Mouse (Mus musculus) CH12.LX (cell line): ENCODE data around the gene Dgcr2. TPM values are rescaled to one million over a fixed set of nuclear protein-coding genes. Genes with fewer than 3 reads are reported as not detected.
A peak's percentile ranks its signal among the peaks of the same experiment; 100 is the strongest.

Experiments
- DNase-seq: peaks from one replicate; pipeline ENCODE4 v3.0.0-alpha.2; 2013; ENCODE audit errors: extremely low read depth
- H3K27ac ChIP-seq: 2 replicates; pipeline ENCODE4 v1.5.1; 2012; ENCODE audit warnings: low read depth, mild to moderate bottlenecking, control low read depth, moderate library complexity; ENCODE audit not compliant: insufficient read depth
- H3K27me3 ChIP-seq: replicated peaks from 2 replicates; pipeline ENCODE3; 2012; ENCODE audit warnings: inconsistent platforms
- H3K36me3 ChIP-seq, 2 experiments: replicated peaks in 1 of 2; 2 replicates each; pipeline versions ENCODE3 to v1.6.1; 2012; ENCODE audit warnings: inconsistent platforms in 1 of 2, low read length in 1 of 2, mild to moderate bottlenecking in 1 of 2, mixed read lengths in 1 of 2, moderate library complexity in 1 of 2; ENCODE audit not compliant: control insufficient read depth in 1 of 2, insufficient read depth in 1 of 2
- H3K4me1 ChIP-seq, 2 experiments: 2 replicates each; pipeline ENCODE4 v1.6.1; 2012; ENCODE audit warnings: inconsistent platforms in 1 of 2, moderate library complexity in 1 of 2; ENCODE audit not compliant: insufficient read depth in 2 of 2, control insufficient read depth in 1 of 2
- H3K4me2 ChIP-seq: 2 replicates; pipeline ENCODE4 v1.6.1; 2012; ENCODE audit warnings: low read depth, mild to moderate bottlenecking, control low read depth; ENCODE audit not compliant: poor library complexity, insufficient read depth, severe bottlenecking
- H3K4me3 ChIP-seq, 3 experiments: fragments of 150-350 bp in 1 of 3; sonication (generic) in 1 of 3; replicated peaks in 1 of 3; 2 replicates each; pipeline versions ENCODE3 to v1.5.1; 2011 to 2012; ENCODE audit warnings: low read depth in 2 of 3, low read length in 2 of 3, mild to moderate bottlenecking in 2 of 3, moderate library complexity in 2 of 3, control low read depth in 1 of 3, improper control_type of control experiment in 1 of 3, inconsistent platforms in 1 of 3, mixed read lengths in 1 of 3; ENCODE audit not compliant: poor library complexity in 1 of 3
- H3K79me2 ChIP-seq: replicated peaks from 2 replicates; pipeline ENCODE4 v1.6.1; 2012; ENCODE audit warnings: mild to moderate bottlenecking, moderate library complexity; ENCODE audit not compliant: control insufficient read depth, poor library complexity, insufficient read depth, severe bottlenecking; ENCODE audit errors: extremely low read depth
- H3K9ac ChIP-seq: 2 replicates; pipeline ENCODE4 v1.6.1; 2012; ENCODE audit warnings: low read depth, mild to moderate bottlenecking, control low read depth, moderate library complexity; ENCODE audit not compliant: insufficient read depth
- H3K9me3 ChIP-seq: replicated peaks from 2 replicates; pipeline ENCODE3; 2012; ENCODE audit warnings: low read length, inconsistent platforms, mixed read lengths
- BHLHE40 ChIP-seq: IDR thresholded peaks from 2 replicates; pipeline ENCODE4 v1.6.1; 2011; ENCODE audit warnings: mild to moderate bottlenecking, low read depth, low read length, improper control_type of control experiment
- CTCF ChIP-seq, 2 experiments: IDR thresholded peaks in 1 of 2; conservative IDR thresholded peaks in 1 of 2; 2 replicates each; pipeline ENCODE4 v1.5.1; 2011 to 2012; ENCODE audit warnings: low read depth in 2 of 2, low read length in 2 of 2, improper control_type of control experiment in 1 of 2, inconsistent platforms in 1 of 2, mild to moderate bottlenecking in 1 of 2, moderate library complexity in 1 of 2
- E2F4 ChIP-seq: IDR thresholded peaks from 2 replicates; pipeline ENCODE4 v1.6.1; 2011; ENCODE audit warnings: low read depth, low read length, improper control_type of control experiment; ENCODE audit not compliant: insufficient replicate concordance
- EP300 ChIP-seq: IDR thresholded peaks from 2 replicates; pipeline ENCODE4 v1.6.1; 2011; ENCODE audit warnings: low read length, improper control_type of control experiment
- ETS1 ChIP-seq: conservative IDR thresholded peaks from 2 replicates; pipeline ENCODE4 v1.6.1; 2012; ENCODE audit warnings: low read depth, mild to moderate bottlenecking, inconsistent platforms, low read length, improper control_type of control experiment, moderate library complexity
- KAT2A ChIP-seq: IDR thresholded peaks from 2 replicates; pipeline ENCODE4 v1.6.1; 2012; ENCODE audit warnings: low read length, improper control_type of control experiment, inconsistent platforms; ENCODE audit not compliant: insufficient replicate concordance
- MAX ChIP-seq: IDR thresholded peaks from 2 replicates; pipeline ENCODE4 v1.6.1; 2011; ENCODE audit warnings: low read length, improper control_type of control experiment
- MXI1 ChIP-seq: IDR thresholded peaks from 2 replicates; pipeline ENCODE4 v1.6.1; 2011; ENCODE audit warnings: mild to moderate bottlenecking, low read depth, low read length, improper control_type of control experiment
- NRF1 ChIP-seq: IDR thresholded peaks from 2 replicates; pipeline ENCODE4 v1.6.1; 2014; ENCODE audit warnings: low read depth, mild to moderate bottlenecking, inconsistent platforms, low read length, improper control_type of control experiment, moderate library complexity
- POLR2A ChIP-seq: IDR thresholded peaks from 2 replicates; pipeline ENCODE4 v1.6.1; 2011; ENCODE audit warnings: low read depth, mild to moderate bottlenecking, improper control_type of control experiment, low read length
- POLR2AphosphoS2 ChIP-seq: IDR thresholded peaks from 2 replicates; pipeline ENCODE4 v1.6.1; 2011; ENCODE audit warnings: low read depth, low read length, improper control_type of control experiment
- RAD21 ChIP-seq: IDR thresholded peaks from 2 replicates; pipeline ENCODE4 v1.6.1; 2011; ENCODE audit warnings: low read depth, mild to moderate bottlenecking, low read length, improper control_type of control experiment, moderate library complexity
- RCOR1 ChIP-seq: conservative IDR thresholded peaks from 2 replicates; pipeline ENCODE4 v1.6.1; 2012; ENCODE audit warnings: low read depth, mild to moderate bottlenecking, inconsistent platforms, low read length, improper control_type of control experiment
- SMC3 ChIP-seq: IDR thresholded peaks from 2 replicates; pipeline ENCODE4 v1.6.1; 2011; ENCODE audit warnings: low read depth, low read length, improper control_type of control experiment
- UBTF ChIP-seq: IDR thresholded peaks from 2 replicates; pipeline ENCODE4 v1.6.1; 2012; ENCODE audit warnings: low read depth, mild to moderate bottlenecking, inconsistent platforms, low read length, improper control_type of control experiment, moderate library complexity
- USF2 ChIP-seq: conservative IDR thresholded peaks from 2 replicates; pipeline ENCODE4 v1.6.1; 2011; ENCODE audit warnings: low read depth, low read length, improper control_type of control experiment
- ZC3H11A ChIP-seq: IDR thresholded peaks from 2 replicates; pipeline ENCODE4 v1.6.1; 2012; ENCODE audit warnings: low read depth, mild to moderate bottlenecking, inconsistent platforms, low read length, improper control_type of control experiment
- dilution Hi-C: fragments of 300-500 bp; cut with MboI; formaldehyde crosslinking; loops from 2 replicates; pipeline ENCODE4 v1.14.3; 2020; ENCODE audit warnings: low sequenced_read_pairs; ENCODE audit not compliant: extremely low pct_unique_long_range_greater_than_20kb, extremely low pct_ligation_motif_present
- in situ Hi-C: fragments of 300-500 bp; cut with MboI; formaldehyde crosslinking; loops from 3 replicates; pipeline ENCODE4 v1.14.3; 2019; ENCODE audit warnings: low sequenced_read_pairs, low pct_ligation_motif_present, low pct_unique_long_range_greater_than_20kb, mixed read lengths
- polyA plus RNA-seq: library from polyadenylated mRNA; unstranded; fragments of >175 nt; gene quantifications from 2 replicates; pipeline ENCODE4 v1.2.1, GENCODE M21; 2012; ENCODE audit warnings: low read depth; ENCODE audit not compliant: insufficient read length
- total RNA-seq, 2 experiments: library from RNA; depleted of rRNA; stranded (reverse); fragments of 300-350 nt in 1 of 2; fragments of >200 nt in 1 of 2; gene quantifications; 2 replicates each; pipeline ENCODE4 v1.2.3; 2012 to 2014

Gene Dgcr2
- total and polyA plus RNA-seq, 3 experiments: 41.5 to 54.8 (median 48.0) TPM

- Histone ChIP-seq H3K9ac (no peak overlapping the region), H3K4me3 (no peak overlapping the region), H3K36me3 (no peaks in the 10 kb centered on the region), H3K79me2 (no peaks in the 10 kb centered on the region), H3K27ac (no peak overlapping the region)
- dilution Hi-C loops: no loop called here
- no peak for DNase-seq
- in situ Hi-C loops: no loop called here
- TF ChIP-seq KAT2A (no peak), E2F4 (no peak)
- TF ChIP-seq, all 38 proteins: peak for 0
- peak overlapping the region; percentile 47 for H3K4me2 ChIP-seq
- no peaks in the 10 kb centered on the region for H3K9me3 ChIP-seq
- H3K4me1 ChIP-seq: peaks cover 0 to 9% of the 10 kb centered on the region in 2 experiments; a peak in 2 of 4 replicates
- H3K27me3 ChIP-seq: peaks cover 59% of the 10 kb centered on the region
These were observed 39.8 kb upstream of the Dgcr2 start for GRCm38 (mm10) chr16:17938187-17938586.

GRCm38 (mm10) chr16:17936776-17937175, 38.4 kb upstream of the Dgcr2 start:
- TF ChIP-seq MXI1 (no peak), SMC3 (no peak), POLR2AphosphoS2 (no peak), ZC3H11A (no peak), RCOR1 (no peak), BHLHE40 (no peak), ETS1 (no peak), USF2 (no peak), CTCF (conservative IDR thresholded peaks at IDR 0.05 in 1 of 2, IDR thresholded peaks at IDR 0.05 in 1 of 2; ENCODE audit: low read depth in 2 of 2, low read length in 2 of 2) (no peak), NRF1 (no peak), POLR2A (no peak), MAX (no peak), RAD21 (no peak), EP300 (no peak), UBTF (no peak)
- peaks cover 51% of the 10 kb centered on the region for H3K27me3 ChIP-seq
- DNase-seq: no peak
- in situ Hi-C loops (no loop called here), dilution Hi-C loops (no loop called here)
- no peaks in the 10 kb centered on the region for H3K79me2 ChIP-seq
- no peaks in the 10 kb centered on the region for H3K36me3 ChIP-seq
- no peaks in the 10 kb centered on the region for H3K9me3 ChIP-seq
- peaks cover 0 to 9% of the 10 kb centered on the region in 2 experiments; a peak in 2 of 4 replicates for H3K4me1 ChIP-seq
- H3K4me3 ChIP-seq: no peak overlapping the region
- no peak overlapping the region for H3K9ac ChIP-seq
- H3K4me2 ChIP-seq: no peak overlapping the region
- no peak overlapping the region for H3K27ac ChIP-seq
